Mouse (Mus musculus) ES-E14 (cell line): ENCODE measurements at regions not wholly inside any gene's neighbourhood (a gene's known extent, or its start where the extent isn't known, plus 50 kb on each side); places are given as distances from the start of the nearest gene placed in this dataset.

ENCODE experiments used
- DNase-seq: peaks from one replicate; pipeline ENCODE4 v3.0.0-alpha.2; 2013; ENCODE audit warnings: low read depth, low spot score
- H3K27ac ChIP-seq: 2 replicates; pipeline ENCODE4 v1.5.1; 2012; ENCODE audit warnings: low read depth, mild to moderate bottlenecking, low read length, moderate library complexity, mixed read lengths; ENCODE audit not compliant: poor library complexity, insufficient read depth, severe bottlenecking
- H3K36me3 ChIP-seq: 2 replicates; pipeline ENCODE4 v1.6.1; 2012; ENCODE audit warnings: mild to moderate bottlenecking, low read length, moderate library complexity, mixed read lengths; ENCODE audit not compliant: control insufficient read depth, poor library complexity, insufficient read depth, severe bottlenecking
- H3K4me1 ChIP-seq, 2 experiments: fragments of 150-350 bp in 1 of 2; sonication (generic) in 1 of 2; 2 replicates each; pipeline ENCODE4 v1.6.1; 2012; ENCODE audit warnings: low read length in 2 of 2, mild to moderate bottlenecking in 1 of 2, mixed read lengths in 1 of 2; ENCODE audit not compliant: control insufficient read depth in 2 of 2, insufficient read depth in 2 of 2, poor library complexity in 1 of 2
- H3K4me3 ChIP-seq, 2 experiments: fragments of 150-350 bp in 1 of 2; sonication (generic) in 1 of 2; 2 replicates each; pipeline ENCODE4 v1.5.1; 2012; ENCODE audit warnings: low read length in 2 of 2, low read depth in 1 of 2, mild to moderate bottlenecking in 1 of 2, mixed read lengths in 1 of 2; ENCODE audit not compliant: insufficient read depth in 1 of 2, poor library complexity in 1 of 2, severe bottlenecking in 1 of 2
- H3K9ac ChIP-seq: 2 replicates; pipeline ENCODE4 v1.6.1; 2012; ENCODE audit warnings: low read depth, mild to moderate bottlenecking, low read length, mixed read lengths; ENCODE audit not compliant: poor library complexity, insufficient read depth, severe bottlenecking
- H3K9me3 ChIP-seq: fragments of 150-350 bp; sonication (generic); 2 replicates; pipeline ENCODE4 v1.6.1; 2012; ENCODE audit warnings: low read depth, mild to moderate bottlenecking, low read length; ENCODE audit not compliant: control insufficient read depth, insufficient read depth
- CHD2 ChIP-seq: IDR thresholded peaks from 2 replicates; pipeline ENCODE4 v1.6.1; 2014; ENCODE audit warnings: mild to moderate bottlenecking, low read depth, low read length, inconsistent platforms
- HCFC1 ChIP-seq: IDR thresholded peaks from 2 replicates; pipeline ENCODE4 v1.6.1; 2012; ENCODE audit warnings: low read length, inconsistent platforms, borderline replicate concordance; ENCODE audit not compliant: insufficient read depth
- MAFK ChIP-seq: IDR thresholded peaks from 2 replicates; pipeline ENCODE4 v1.6.1; 2014; ENCODE audit warnings: mild to moderate bottlenecking, low read depth, low read length, inconsistent platforms; ENCODE audit not compliant: insufficient read depth
- ZC3H11A ChIP-seq: IDR thresholded peaks from 2 replicates; pipeline ENCODE4 v1.6.1; 2012; ENCODE audit warnings: low read depth, mild to moderate bottlenecking, inconsistent platforms, low read length, borderline replicate concordance
- ZNF384 ChIP-seq: IDR thresholded peaks from 2 replicates; pipeline ENCODE4 v1.6.1; 2012; ENCODE audit warnings: low read depth, low read length, inconsistent platforms
- in situ Hi-C, 2 experiments: fragments of 600-800 bp; cut with MboI; formaldehyde crosslinking; loops; one replicate each; pipeline ENCODE4 v1.15.1; 2025; ENCODE audit warnings: low sequenced_read_pairs in 2 of 2, inconsistent platforms in 1 of 2; ENCODE audit not compliant: unreplicated experiment in 2 of 2

GRCm38 (mm10) chr14:96871969-96872368 lies 353.1 kb upstream of the Klhl1 start:
- no peak overlapping the region for H3K9ac ChIP-seq
- H3K4me3 ChIP-seq = no peak overlapping the region
- TF ChIP-seq ZC3H11A (no peak), CHD2 (no peak), MAFK (no peak), ZNF384 (no peak), HCFC1 (no peak)
- no peak for DNase-seq
- no peaks in the 10 kb centered on the region for H3K36me3 ChIP-seq
- no peaks in the 10 kb centered on the region for H3K9me3 ChIP-seq
- in situ Hi-C loops = no loop called here
- H3K27ac ChIP-seq = no peak overlapping the region
- no peaks in the 10 kb centered on the region for H3K4me1 ChIP-seq

DNA sequence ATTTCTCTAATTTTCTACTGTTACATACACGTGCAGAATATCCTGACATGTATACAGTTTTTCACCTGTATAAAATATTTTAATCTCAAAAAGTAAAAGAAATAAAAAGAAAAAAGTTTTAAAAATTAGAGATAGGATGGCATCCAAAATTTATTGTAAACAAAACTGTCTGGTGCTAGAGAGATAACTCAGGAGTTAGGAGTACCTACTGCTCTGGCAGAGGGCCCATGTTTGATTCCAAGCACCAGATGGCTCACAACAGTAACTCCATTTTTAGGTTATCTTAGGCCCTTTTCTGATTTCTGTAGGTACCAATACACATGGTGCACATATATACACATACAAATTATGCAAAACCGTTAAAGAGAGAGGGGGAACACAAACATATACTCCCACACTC lies 320.0 kb upstream of the Klhl1 start:
- Histone ChIP-seq H3K9me3 (no peaks in the 10 kb centered on the region), H3K9ac (no peak overlapping the region), H3K4me3 (no peak overlapping the region), H3K36me3 (no peaks in the 10 kb centered on the region), H3K27ac (no peak overlapping the region), H3K4me1 (no peaks in the 10 kb centered on the region)
- in situ Hi-C loops = no loop called here
- DNase-seq = no peak
- TF ChIP-seq MAFK (no peak), ZC3H11A (no peak), HCFC1 (no peak), ZNF384 (no peak), CHD2 (no peak)

- Histone ChIP-seq H3K36me3 (no peaks in the 10 kb centered on the region), H3K27ac (no peak overlapping the region), H3K9ac (no peak overlapping the region), H3K4me3 (no peak overlapping the region), H3K9me3 (no peaks in the 10 kb centered on the region), H3K4me1 (no peaks in the 10 kb centered on the region)
- TF ChIP-seq CHD2 = no peak
- TF ChIP-seq HCFC1 = no peak
- no peak for TF ChIP-seq MAFK
- TF ChIP-seq ZC3H11A = no peak
- no peak for TF ChIP-seq ZNF384
- no peak for DNase-seq
- in situ Hi-C loops = no loop called here
These were observed 306.2 kb upstream of the Klhl1 start for GRCm38 (mm10) chr14:96825083-96825482.

- in situ Hi-C loops = no loop called here
- TF ChIP-seq ZNF384 (no peak), CHD2 (no peak), ZC3H11A (no peak), MAFK (no peak), HCFC1 (no peak)
- H3K27ac ChIP-seq = no peak overlapping the region
- H3K9me3 ChIP-seq = no peaks in the 10 kb centered on the region
- no peaks in the 10 kb centered on the region for H3K4me1 ChIP-seq
- DNase-seq = no peak
- H3K36me3 ChIP-seq = no peaks in the 10 kb centered on the region
- H3K9ac ChIP-seq = no peak overlapping the region
- no peak overlapping the region for H3K4me3 ChIP-seq
These were observed 296.8 kb upstream of the Klhl1 start for GRCm38 (mm10) chr14:96815665-96816064.

DNA sequence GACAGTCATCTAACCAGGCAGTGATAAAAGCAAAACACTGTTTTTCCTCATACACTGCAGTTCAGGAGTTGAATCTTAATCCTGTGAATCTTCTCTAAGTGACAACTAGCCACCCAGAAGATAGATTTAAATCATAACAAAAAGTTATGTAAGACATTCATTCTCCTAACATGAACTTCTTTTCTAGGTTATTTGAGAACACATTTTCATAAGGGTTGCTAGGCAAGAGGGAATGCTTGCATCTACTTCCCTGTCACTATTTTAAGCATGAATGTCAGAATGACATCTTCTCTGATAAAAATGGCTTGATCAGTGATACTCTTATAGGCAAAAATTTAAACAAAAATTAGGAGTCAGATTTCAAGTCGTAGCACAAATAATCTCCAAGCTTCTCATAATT lies 286.4 kb upstream of the Klhl1 start:
- Histone ChIP-seq H3K9me3 (no peaks in the 10 kb centered on the region), H3K4me3 (no peak overlapping the region), H3K36me3 (no peaks in the 10 kb centered on the region), H3K27ac (no peak overlapping the region), H3K4me1 (no peaks in the 10 kb centered on the region), H3K9ac (no peak overlapping the region)
- in situ Hi-C loops = no loop called here
- no peak for DNase-seq
- TF ChIP-seq MAFK (no peak), ZC3H11A (no peak), HCFC1 (no peak), ZNF384 (no peak), CHD2 (no peak)
